Mouse (Mus musculus): ENCODE results near the gene Gm5134. TPM values are rescaled to one million over a fixed set of nuclear protein-coding genes. Genes with fewer than 3 reads are reported as not detected.
"Not testable (repeated sequence)": the region's sequence is repeated elsewhere in the genome, so short reads cannot be mapped to it uniquely, and the experiment has no call there.

Gene Gm5134
- total RNA-seq, 2 experiments from 2014 or later: not detected

DNA sequence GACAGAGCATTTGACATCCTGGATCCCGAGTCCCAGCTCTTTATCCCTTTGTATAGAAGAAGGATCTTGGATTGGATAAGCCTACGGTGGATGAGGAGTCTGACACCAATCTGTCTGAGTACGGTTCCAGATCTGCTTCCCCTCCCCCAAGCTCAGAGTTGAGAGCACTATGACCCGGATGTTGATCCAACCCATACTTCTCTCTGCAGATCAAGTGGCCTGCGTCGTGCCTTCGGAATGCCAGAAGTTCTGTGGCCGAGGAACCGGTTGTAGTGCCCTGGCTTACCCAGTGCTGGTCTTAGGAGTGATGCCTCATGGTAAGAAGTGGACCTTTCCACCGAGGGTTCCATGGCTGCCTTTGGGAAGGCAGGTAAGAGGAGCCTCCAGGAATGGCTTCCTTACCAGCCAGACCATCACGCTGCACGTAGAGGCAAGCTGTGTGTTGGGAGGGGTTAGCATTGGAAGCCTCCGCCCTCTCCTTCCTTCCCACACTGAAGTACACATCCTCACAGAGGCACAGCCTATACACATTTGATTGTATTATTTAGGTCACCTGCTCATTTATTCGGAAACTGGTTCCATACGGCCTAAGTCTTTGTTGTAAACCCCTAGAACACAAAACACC is 39.4 kb downstream of the Gm5134 start:
- DNase-seq: no peak
- intact Hi-C loops (cut with DNase I): no loop called here

DNA sequence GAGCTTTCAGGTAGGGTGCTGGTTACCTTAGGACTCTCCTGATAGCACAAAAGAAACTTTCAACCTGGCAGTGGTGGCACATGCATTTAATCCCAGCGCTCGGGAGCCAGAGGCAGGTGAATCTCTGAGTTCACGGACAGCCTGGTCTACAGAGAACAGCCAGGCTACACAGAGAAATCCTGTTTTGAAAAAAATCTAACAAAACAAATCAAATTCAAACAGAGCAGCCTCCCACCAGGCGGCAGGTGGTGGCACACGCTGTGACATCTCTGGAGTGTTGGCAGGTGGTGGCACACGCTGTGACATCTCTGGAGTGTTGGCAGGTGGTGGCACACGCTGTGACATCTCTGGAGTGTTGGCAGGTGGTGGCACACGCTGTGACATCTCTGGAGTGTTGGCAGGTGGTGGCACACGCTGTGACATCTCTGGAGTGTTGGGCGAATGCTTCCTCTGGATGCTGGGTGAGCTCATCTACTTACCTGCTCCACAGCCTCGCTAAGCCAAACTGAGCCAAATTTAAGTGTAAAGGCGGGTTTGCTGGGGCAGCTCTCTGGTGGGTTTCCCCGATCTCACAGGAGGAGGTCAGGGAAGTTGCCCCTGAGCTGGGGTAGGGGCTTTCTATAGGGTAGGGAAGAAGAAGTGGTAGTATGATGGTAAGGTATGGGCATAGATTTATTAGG is 40.4 kb downstream of the Gm5134 start:
- intact Hi-C loops (cut with DNase I); DNase-seq: not testable (repeated sequence)

GRCm38 (mm10) chr10:75995463-75995862 is 41.1 kb downstream of the Gm5134 start:
- DNase-seq: no peak
- intact Hi-C loops (cut with DNase I): no loop called here

GRCm38 (mm10) chr10:75996315-75996714 is 42.0 kb downstream of the Gm5134 start:
- intact Hi-C loops (cut with DNase I): no loop called here
- DNase-seq: no peak

- DNase-seq: no peak
- intact Hi-C loops (cut with DNase I): no loop called here
Observed at GRCm38 (mm10) chr10:76001160-76001559, 46.8 kb downstream of the Gm5134 start.

DNA sequence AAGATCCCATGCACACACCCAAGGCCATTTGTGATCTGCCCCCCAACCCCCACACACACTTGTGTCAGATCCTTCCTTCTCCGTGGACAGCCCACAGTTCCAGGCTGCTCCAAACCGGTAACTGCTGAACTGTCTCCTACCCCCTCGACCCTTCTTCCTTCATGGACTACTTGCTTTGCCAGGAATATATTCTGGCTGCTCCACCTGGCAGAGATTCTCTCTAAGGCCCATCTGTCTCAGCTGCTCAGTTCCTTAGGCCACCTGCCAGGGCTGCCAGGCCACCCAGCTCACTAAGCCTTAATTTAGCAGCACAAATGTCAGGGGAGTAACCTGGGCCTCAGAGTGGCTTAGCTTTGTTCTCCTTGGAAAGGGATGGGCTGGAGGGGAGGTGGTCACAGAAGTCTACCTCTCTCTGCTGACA is 47.8 kb downstream of the Gm5134 start:
- peak; percentile 82 for DNase-seq
- intact Hi-C loops (cut with DNase I): no loop called here

- intact Hi-C loops (cut with DNase I): no loop called here
- DNase-seq: no peak
Observed at GRCm38 (mm10) chr10:76002615-76003014, 48.3 kb downstream of the Gm5134 start.

- intact Hi-C loops (cut with DNase I): no loop called here
- DNase-seq: no peak
Observed at GRCm38 (mm10) chr10:76003221-76003620, 48.9 kb downstream of the Gm5134 start.

DNA sequence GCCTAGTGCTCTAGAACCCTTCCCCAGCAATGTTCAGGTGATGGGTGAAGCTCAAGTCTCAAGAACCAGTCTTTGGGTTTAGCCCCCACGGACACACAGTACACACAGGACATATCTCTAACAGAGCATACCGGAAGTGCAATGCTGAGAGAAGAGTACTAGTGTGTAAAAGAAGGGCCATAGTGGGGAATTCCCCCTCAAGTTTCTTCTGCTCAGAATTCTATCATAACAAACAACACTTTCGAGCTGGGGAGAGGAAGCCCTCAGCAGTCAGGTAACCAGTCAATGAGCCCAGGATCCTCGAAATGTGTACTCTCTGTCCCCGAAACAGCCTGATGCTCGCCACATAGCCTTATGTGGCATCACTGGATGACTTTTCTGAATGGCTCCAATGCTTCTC is 52.1 kb downstream of the Gm5134 start:
- no peak for DNase-seq
- intact Hi-C loops (cut with DNase I): no loop called here

DNA sequence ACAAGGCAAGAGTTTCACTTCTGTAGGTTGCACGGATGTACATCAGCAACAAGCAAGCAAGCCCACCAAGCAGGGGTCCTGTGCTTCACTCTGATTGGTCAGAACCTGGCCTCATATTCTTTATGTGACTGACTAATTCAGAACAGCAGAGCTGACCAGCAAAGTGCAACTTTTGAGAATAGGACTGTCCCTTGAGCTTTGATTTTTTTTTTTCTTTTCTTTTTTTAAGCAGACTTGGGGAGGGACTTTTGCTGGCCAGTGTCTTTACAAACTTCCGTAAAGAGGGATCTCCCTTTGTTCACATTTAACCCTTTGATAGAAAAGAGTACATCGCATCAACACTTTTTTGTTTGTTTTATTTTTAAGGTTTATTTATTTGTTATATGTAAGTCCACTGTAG is 55.5 kb downstream of the Gm5134 start:
- no peak for DNase-seq
- intact Hi-C loops (cut with DNase I): no loop called here

DNA sequence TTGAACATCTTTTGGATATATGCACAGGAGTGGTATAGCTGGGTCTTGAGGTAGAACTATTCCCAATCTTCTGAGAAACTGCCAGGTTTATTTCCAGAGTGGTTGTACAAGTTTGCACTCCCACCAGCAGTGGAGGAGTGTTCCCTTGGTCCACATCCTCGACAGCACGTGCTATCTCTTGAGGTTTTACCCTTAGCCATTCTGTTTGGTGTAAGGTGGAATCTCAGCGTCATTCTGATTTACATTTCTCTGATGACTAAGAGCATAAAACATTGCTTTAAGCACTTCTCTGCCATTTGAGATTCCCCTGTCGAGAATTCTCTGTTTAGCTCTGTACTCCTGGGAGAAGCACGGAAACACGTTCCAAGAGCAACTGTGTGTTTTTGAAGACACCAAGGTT is 58.6 kb downstream of the Gm5134 start:
- intact Hi-C loops (cut with DNase I): no loop called here
- no peak for DNase-seq

- intact Hi-C loops (cut with DNase I): no loop called here
- no peak for DNase-seq
Observed at GRCm38 (mm10) chr10:76016886-76017285, 62.6 kb downstream of the Gm5134 start.

- intact Hi-C loops (cut with DNase I): no loop called here
- no peak for DNase-seq
Observed at GRCm38 (mm10) chr10:76021728-76022127, 67.4 kb downstream of the Gm5134 start.

- no peak for DNase-seq
- intact Hi-C loops (cut with DNase I): no loop called here
Observed at GRCm38 (mm10) chr10:76023921-76024320, 69.6 kb downstream of the Gm5134 start.

GRCm38 (mm10) chr10:76025470-76026190 is 71.3 kb downstream of the Gm5134 start:
- no peak for DNase-seq
- intact Hi-C loops (cut with DNase I): no loop called here

- intact Hi-C loops (cut with DNase I): no loop called here
- no peak for DNase-seq
Observed at GRCm38 (mm10) chr10:76027127-76028015, 73.1 kb downstream of the Gm5134 start.

GRCm38 (mm10) chr10:76028016-76028366 is 73.7 kb downstream of the Gm5134 start:
- no peak for DNase-seq
- intact Hi-C loops (cut with DNase I): no loop called here

- intact Hi-C loops (cut with DNase I): no loop called here
- no peak for DNase-seq
Observed at GRCm38 (mm10) chr10:76028396-76028795, 74.1 kb downstream of the Gm5134 start.

GRCm38 (mm10) chr10:76029276-76029675 is 75.0 kb downstream of the Gm5134 start:
- intact Hi-C loops (cut with DNase I): no loop called here

GRCm38 (mm10) chr10:76030496-76030895 is 76.2 kb downstream of the Gm5134 start:
- intact Hi-C loops (cut with DNase I): loop anchor here (10.0 kb wide), 1 partner anchor 174 kb away; no protein-coding TSS in a partner anchor

More at GRCm38 (mm10) chr10:76029276-76029675, 75.0 kb downstream of the Gm5134 start:
- DNase-seq: no peak

More at GRCm38 (mm10) chr10:76030496-76030895, 76.2 kb downstream of the Gm5134 start:
- no peak for DNase-seq

Measured in left cerebral cortex, postnatal 4 days (tissue).